Mouse (Mus musculus) intestine, embryonic 16.5 days (tissue): Measurements from ENCODE around the gene Prr36. TPM values are rescaled to one million over a fixed set of nuclear protein-coding genes. Genes with fewer than 3 reads are reported as not detected.

ENCODE experiments used
- ATAC-seq: fragments of 200-750 bp; cut with Nextera tagmentation; 2 replicates; pipeline ENCODE4 v1.8.0; 2017; ENCODE audit warnings: moderate TSS enrichment, moderate library complexity
- H3K27ac ChIP-seq: fragments of 300-500 bp; sonication (generic); 2 replicates; pipeline ENCODE4 v1.5.1; 2014; ENCODE audit warnings: mild to moderate bottlenecking, low read length
- H3K27me3 ChIP-seq: fragments of 300-500 bp; sonication (generic); replicated peaks from 2 replicates; pipeline ENCODE4 v1.6.1; 2014; ENCODE audit warnings: low read length, control low read depth, mixed read lengths; ENCODE audit not compliant: control insufficient read depth, insufficient read depth
- H3K36me3 ChIP-seq: fragments of 300-500 bp; sonication (generic); 2 replicates; pipeline ENCODE4 v1.6.1; 2014; ENCODE audit warnings: low read length, control low read depth; ENCODE audit not compliant: control insufficient read depth, insufficient read depth
- H3K4me1 ChIP-seq: fragments of 300-500 bp; sonication (generic); 2 replicates; pipeline ENCODE4 v1.6.1; 2014; ENCODE audit warnings: low read length, control low read depth, mixed read lengths; ENCODE audit not compliant: control insufficient read depth, insufficient read depth
- H3K4me2 ChIP-seq: fragments of 300-500 bp; sonication (generic); 2 replicates; pipeline ENCODE4 v1.6.1; 2014; ENCODE audit warnings: low read depth, low read length, control low read depth
- H3K4me3 ChIP-seq: fragments of 300-500 bp; sonication (generic); 2 replicates; pipeline ENCODE4 v1.5.1; 2014; ENCODE audit warnings: mild to moderate bottlenecking, low read length
- H3K9ac ChIP-seq: fragments of 300-500 bp; sonication (generic); 2 replicates; pipeline ENCODE4 v1.6.1; 2014; ENCODE audit warnings: low read depth, low read length
- H3K9me3 ChIP-seq: fragments of 300-500 bp; sonication (generic); 2 replicates; pipeline ENCODE4 v1.6.1; 2016; ENCODE audit warnings: low read length, control low read depth; ENCODE audit not compliant: control insufficient read depth
- WGBS: fragments of 180-500 bp; shearing (Covaris S2); extraction: QIAGEN DNeasy Blood & Tissue Kit; methylation state at CpG from one replicate; pipeline ENCODE4 v1.1.7; 2014; 5-methylcytosine and 5-hydroxymethylcytosine counted together
- polyA plus RNA-seq: library from polyadenylated mRNA; unstranded; fragments of >200 nt; fragmentation: Nextera tagmentation; extraction: Ambion mirVana; gene quantifications from 2 replicates; pipeline ENCODE4 v1.2.1, GENCODE M21; 2015

Prr36 gene
- polyA plus RNA-seq, 1 experiment from 2014 or later = 3.2 TPM

GRCm38 (mm10) chr8:4247241-4247640, 30.0 kb upstream of the Prr36 start:
- H3K27ac ChIP-seq = no peak overlapping the region
- H3K4me2 ChIP-seq = no peak overlapping the region
- 75% methylated on average over 8 of the region's 8 CpGs for WGBS
- no peaks in the 10 kb centered on the region for H3K27me3 ChIP-seq
- no peak overlapping the region for H3K4me3 ChIP-seq
- H3K4me1 ChIP-seq = peaks cover 8% of the 10 kb centered on the region
- no peaks in the 10 kb centered on the region for H3K9me3 ChIP-seq
- peaks cover 25% of the 10 kb centered on the region for H3K36me3 ChIP-seq
- no peak overlapping the region for H3K9ac ChIP-seq
- no peak for ATAC-seq

DNA sequence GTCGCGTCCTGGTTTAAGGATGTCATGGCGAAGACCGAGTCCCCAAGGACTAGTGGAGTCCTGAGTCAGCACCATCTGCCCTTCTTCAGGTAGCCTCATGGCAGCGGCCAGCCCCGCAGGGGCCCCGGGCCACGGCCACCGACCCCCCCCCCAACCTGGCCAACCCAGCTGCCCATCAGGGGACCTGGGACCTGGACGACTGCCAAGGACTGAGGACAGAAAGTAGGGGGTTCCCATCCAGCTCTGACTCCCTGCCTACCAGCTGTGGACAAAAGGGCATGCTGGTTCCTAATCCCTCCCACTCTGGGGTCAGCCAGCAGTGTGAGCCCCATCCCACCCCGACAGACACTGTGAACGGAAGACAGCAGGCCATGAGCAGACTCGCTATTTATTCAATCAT, 28.5 kb upstream of the Prr36 start:
- ATAC-seq = no peak
- 84% methylated on average over 13 of the region's 13 CpGs for WGBS
- H3K27ac ChIP-seq = no peak overlapping the region

DNA sequence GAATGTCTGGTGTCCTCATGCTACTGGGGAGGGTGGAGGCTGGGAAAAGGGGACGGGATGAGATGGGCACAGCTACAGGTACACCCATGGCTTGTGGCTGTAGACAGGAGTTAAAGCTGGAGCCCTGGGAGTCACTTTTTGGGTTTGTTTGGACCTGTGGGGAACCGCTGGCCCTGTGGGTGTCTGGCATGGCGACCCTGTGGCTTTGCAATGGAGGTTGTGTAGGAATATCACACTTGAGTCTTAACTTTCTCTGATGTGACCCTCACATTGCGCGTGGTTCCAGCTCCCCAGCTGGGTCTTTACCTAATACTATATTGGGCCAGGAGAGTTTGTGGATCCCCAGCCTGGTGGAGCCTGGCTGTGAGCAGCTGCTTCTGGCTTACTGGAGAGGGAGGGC, 27.8 kb upstream of the Prr36 start:
- H3K4me1 ChIP-seq = peaks cover 21% of the 10 kb centered on the region
- H3K9ac ChIP-seq = no peak overlapping the region
- no peak overlapping the region for H3K27ac ChIP-seq
- ATAC-seq = no peak
- WGBS = 95% methylated on average over 5 of the region's 5 CpGs
- H3K9me3 ChIP-seq = no peaks in the 10 kb centered on the region
- no peak overlapping the region for H3K4me3 ChIP-seq
- H3K4me2 ChIP-seq = no peak overlapping the region
- peaks cover 25% of the 10 kb centered on the region for H3K36me3 ChIP-seq
- H3K27me3 ChIP-seq = no peaks in the 10 kb centered on the region

More for the DNA sequence above, 28.5 kb upstream of the Prr36 start:
- H3K4me1 ChIP-seq = peaks cover 16% of the 10 kb centered on the region; the same call in 1 of the 2 replicates
- no peak overlapping the region for H3K9ac ChIP-seq
- H3K4me3 ChIP-seq = no peak overlapping the region
- H3K36me3 ChIP-seq = peaks cover 25% of the 10 kb centered on the region
- no peaks in the 10 kb centered on the region for H3K9me3 ChIP-seq
- H3K4me2 ChIP-seq = no peak overlapping the region
- no peaks in the 10 kb centered on the region for H3K27me3 ChIP-seq

GRCm38 (mm10) chr8:4239193-4239890, 22.1 kb upstream of the Prr36 start:
- Histone ChIP-seq H3K27me3 (no peaks in the 10 kb centered on the region), H3K36me3 (peaks cover 11% of the 10 kb centered on the region), H3K4me2 (peak overlapping the region; percentile 84), H3K4me1 (peaks cover 29% of the 10 kb centered on the region), H3K9me3 (no peaks in the 10 kb centered on the region), H3K9ac (peak overlapping the region; percentile 84), H3K27ac (peak overlapping the region; percentile 93), H3K4me3 (peak overlapping the region; percentile 86)
- WGBS = 10% methylated on average over 19 of the region's 19 CpGs
- ATAC-seq = peak; percentile 45

GRCm38 (mm10) chr8:4238434-4239192, 21.4 kb upstream of the Prr36 start, which contains the start of the genes Map2k7 and Gm49320:
TSS of gene Map2k7 (plus strand) at chr8:4238740.
TSS of gene Gm49320 (plus strand) at chr8:4238865.
- Histone ChIP-seq H3K27me3 (no peaks in the 10 kb centered on the region), H3K9ac (peak within 1 kb of the TSS; percentile 84), H3K4me1 (peaks cover 29% of the 10 kb centered on the region), H3K27ac (peak within 1 kb of the TSS; percentile 99), H3K9me3 (no peaks in the 10 kb centered on the region), H3K4me3 (peak within 1 kb of the TSS; percentile 86), H3K36me3 (peaks cover 4% of the 10 kb centered on the region; the same call in 1 of the 2 replicates), H3K4me2 (peak within 1 kb of the TSS; percentile 84)
- WGBS = under 1% methylated on average over 71 of the region's 71 CpGs
- peak; percentile 93 for ATAC-seq

GRCm38 (mm10) chr8:4237814-4238433, 20.7 kb upstream of the Prr36 start:
- Histone ChIP-seq H3K4me3 (peak overlapping the region; percentile 86), H3K9me3 (no peaks in the 10 kb centered on the region), H3K27me3 (no peaks in the 10 kb centered on the region), H3K36me3 (0 out of 2 replicates have a peak, but pooled peaks cover under 1% of the 10 kb centered on the region), H3K4me2 (peak overlapping the region; percentile 73), H3K27ac (peak overlapping the region; percentile 99), H3K4me1 (peaks cover 29% of the 10 kb centered on the region), H3K9ac (peak overlapping the region; percentile 81)
- no peak for ATAC-seq
- 18% methylated on average over 15 of the region's 15 CpGs for WGBS

GRCm38 (mm10) chr8:4230612-4231351, 13.5 kb upstream of the Prr36 start:
- Histone ChIP-seq H3K27me3 (no peaks in the 10 kb centered on the region), H3K9me3 (no peaks in the 10 kb centered on the region), H3K9ac (0 out of 2 replicates have a peak overlapping the region, but pooled peaks have one; percentile 11), H3K4me3 (no peak overlapping the region), H3K36me3 (no peaks in the 10 kb centered on the region), H3K4me1 (peaks cover 16% of the 10 kb centered on the region; the same call in 1 of the 2 replicates), H3K27ac (peak overlapping the region; percentile 16), H3K4me2 (0 out of 2 replicates have a peak overlapping the region, but pooled peaks have one; percentile 2)
- 52% methylated on average over 10 of the region's 10 CpGs for WGBS
- ATAC-seq = peak; percentile 81

- 73% methylated on average over 5 of the region's 5 CpGs for WGBS
- ATAC-seq = no peak
- Histone ChIP-seq H3K27me3 (no peaks in the 10 kb centered on the region), H3K36me3 (no peaks in the 10 kb centered on the region), H3K27ac (no peak overlapping the region), H3K4me1 (peaks cover 16% of the 10 kb centered on the region; the same call in 1 of the 2 replicates), H3K9ac (no peak overlapping the region), H3K4me2 (no peak overlapping the region), H3K9me3 (no peaks in the 10 kb centered on the region), H3K4me3 (no peak overlapping the region)
These were observed 12.5 kb upstream of the Prr36 start for GRCm38 (mm10) chr8:4229784-4230183.
